Mouse (Mus musculus) embryonic facial prominence, embryonic 10.5 days (tissue): ENCODE measurements at regions not wholly inside any gene's neighbourhood (a gene's known extent, or its start where the extent isn't known, plus 50 kb on each side); places are given as distances from the start of the nearest gene placed in this dataset.
"Not testable (repeated sequence)": the region's sequence is repeated elsewhere in the genome, so short reads cannot be mapped to it uniquely, and the experiment has no call there.

Source experiments
- DNase-seq: peaks from one replicate; pipeline ENCODE4 v3.0.0-alpha.2; 2017; ENCODE audit warnings: low spot score
- H3K27ac ChIP-seq: fragments of 300-500 bp; sonication (generic); replicated peaks from 2 replicates; pipeline ENCODE4 v1.5.1; 2016; ENCODE audit warnings: mild to moderate bottlenecking
- H3K27me3 ChIP-seq: fragments of 300-500 bp; sonication (generic); replicated peaks from 2 replicates; pipeline ENCODE4 v1.6.1; 2016; ENCODE audit warnings: low read depth, mild to moderate bottlenecking; ENCODE audit not compliant: poor library complexity, severe bottlenecking
- H3K36me3 ChIP-seq: fragments of 300-500 bp; sonication (generic); replicated peaks from 2 replicates; pipeline ENCODE4 v1.6.1; 2016; ENCODE audit warnings: mild to moderate bottlenecking, moderate library complexity
- H3K4me1 ChIP-seq: fragments of 300-500 bp; sonication (generic); 2 replicates; pipeline ENCODE4 v1.6.1; 2016
- H3K4me3 ChIP-seq: fragments of 300-500 bp; sonication (generic); 2 replicates; pipeline ENCODE4 v1.5.1; 2016; ENCODE audit warnings: mild to moderate bottlenecking, moderate library complexity
- H3K9me3 ChIP-seq: fragments of 300-500 bp; sonication (generic); 2 replicates; pipeline ENCODE4 v1.6.1; 2016; ENCODE audit warnings: mild to moderate bottlenecking
- WGBS: fragments of 180-500 bp; shearing (Covaris S2); methylation state at CpG from one replicate; pipeline ENCODE4 v1.1.7; 2016; 5-methylcytosine and 5-hydroxymethylcytosine counted together

DNA sequence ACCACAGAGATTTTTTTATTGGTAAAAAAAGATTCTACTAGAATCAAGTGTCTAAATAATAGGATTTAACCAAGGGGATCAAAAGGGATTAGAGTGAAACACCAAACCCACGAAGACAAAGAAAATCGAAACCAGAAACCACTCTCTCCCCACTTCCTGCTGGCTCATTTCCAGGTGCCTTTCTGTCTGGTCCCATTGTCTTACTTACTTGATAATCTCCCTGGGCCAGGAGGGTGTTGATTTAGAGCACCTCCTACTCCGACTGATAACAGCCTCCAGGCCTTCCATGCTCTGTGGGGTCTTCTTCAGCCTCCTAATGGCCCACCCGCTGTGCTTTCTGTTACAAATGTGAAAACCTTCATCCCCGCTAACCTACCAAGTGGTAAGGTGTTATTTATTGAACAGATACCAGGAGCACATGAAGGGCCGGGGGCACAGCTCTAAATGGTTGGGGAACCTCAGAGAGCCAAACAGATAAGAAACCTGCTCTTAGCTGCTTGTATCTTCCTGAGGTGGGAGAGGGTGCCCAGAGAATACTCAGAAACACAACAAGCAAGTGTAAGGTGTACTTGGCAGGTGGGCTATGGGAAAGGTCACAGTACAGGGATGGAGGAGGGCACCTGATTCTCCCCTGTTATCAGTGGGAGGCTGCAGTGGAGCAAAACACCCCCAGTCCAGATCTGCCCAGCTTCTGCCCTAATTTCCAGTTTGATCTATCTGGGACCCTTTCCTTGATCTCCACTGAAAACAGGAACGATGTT lies 72.6 kb upstream of the Cpsf6 start:
- Histone ChIP-seq H3K27me3 (no peaks in the 10 kb centered on the region; the same call in 1 of the 2 replicates), H3K4me3 (no peak overlapping the region), H3K4me1 (peaks cover 12% of the 10 kb centered on the region; the same call in 1 of the 2 replicates), H3K27ac (no peak overlapping the region), H3K9me3 (no peaks in the 10 kb centered on the region), H3K36me3 (no peaks in the 10 kb centered on the region)
- WGBS: 38% methylated on average over 7 of the region's 7 CpGs
- DNase-seq: no peak

GRCm38 (mm10) chr10:117451396-117452185 lies 71.8 kb upstream of the Cpsf6 start:
- peaks cover 5% of the 10 kb centered on the region; the same call in 1 of the 2 replicates for H3K4me1 ChIP-seq
- no peak overlapping the region for H3K4me3 ChIP-seq
- H3K27me3 ChIP-seq: no peaks in the 10 kb centered on the region; the same call in 1 of the 2 replicates
- no peaks in the 10 kb centered on the region for H3K9me3 ChIP-seq
- no peak for DNase-seq
- WGBS: 92% methylated on average over 9 of the region's 9 CpGs
- H3K36me3 ChIP-seq: no peaks in the 10 kb centered on the region
- no peak overlapping the region for H3K27ac ChIP-seq

DNA sequence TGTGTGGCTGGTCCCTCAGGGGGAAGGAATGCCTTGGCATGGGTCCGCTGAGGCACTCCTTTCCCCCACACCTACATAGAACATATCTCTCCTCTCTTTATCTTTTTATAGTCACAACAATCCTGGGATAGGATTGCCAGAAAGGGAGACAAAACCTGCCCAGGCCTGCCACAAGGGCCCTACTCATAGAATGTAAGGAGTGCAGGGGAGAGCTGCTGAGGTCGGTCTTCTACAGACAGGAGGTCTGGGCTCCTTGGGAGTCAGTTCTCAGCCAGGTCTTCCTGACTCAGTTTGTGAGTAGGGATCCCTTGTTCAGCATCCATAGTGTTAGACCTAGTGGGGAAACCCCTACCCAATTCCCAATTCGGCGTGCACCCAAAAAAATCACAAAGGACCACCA lies 70.8 kb upstream of the Cpsf6 start:
- DNase-seq: no peak
- H3K4me3 ChIP-seq: no peak overlapping the region
- H3K36me3 ChIP-seq: no peaks in the 10 kb centered on the region
- no peak overlapping the region for H3K27ac ChIP-seq
- H3K9me3 ChIP-seq: no peaks in the 10 kb centered on the region
- no peaks in the 10 kb centered on the region for H3K4me1 ChIP-seq
- WGBS: 94% methylated on average over 4 of the region's 4 CpGs
- no peaks in the 10 kb centered on the region; the same call in 1 of the 2 replicates for H3K27me3 ChIP-seq

DNA sequence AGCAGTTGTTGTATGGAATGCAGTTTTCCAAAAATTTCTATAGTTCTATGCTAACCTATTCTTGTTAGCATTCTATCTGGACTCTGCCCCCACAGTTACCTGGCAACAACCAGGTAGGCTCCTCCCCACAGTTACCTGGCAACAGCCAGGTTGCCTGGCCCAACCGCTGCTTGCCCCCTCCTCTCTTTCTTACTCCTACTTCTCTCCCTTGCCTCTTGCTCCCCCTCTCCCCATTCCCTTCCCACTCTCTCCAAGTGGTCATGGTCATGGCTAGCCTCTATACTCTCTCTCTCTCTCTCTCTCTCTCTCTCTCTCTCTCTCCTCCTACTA lies 70.4 kb upstream of the Cpsf6 start:
- H3K9me3 ChIP-seq: no peaks in the 10 kb centered on the region
- H3K27me3 ChIP-seq: no peaks in the 10 kb centered on the region; the same call in 1 of the 2 replicates
- H3K4me1 ChIP-seq: peaks cover 1% of the 10 kb centered on the region
- no peak overlapping the region for H3K27ac ChIP-seq
- 91% methylated on average over 1 of the region's 1 CpGs for WGBS
- no peaks in the 10 kb centered on the region for H3K36me3 ChIP-seq
- no peak overlapping the region for H3K4me3 ChIP-seq
- no peak for DNase-seq

GRCm38 (mm10) chr10:117449416-117450239 lies 69.8 kb upstream of the Cpsf6 start:
- Histone ChIP-seq H3K4me3 (no peak overlapping the region), H3K36me3 (no peaks in the 10 kb centered on the region), H3K27ac (no peak overlapping the region), H3K27me3 (no peaks in the 10 kb centered on the region; the same call in 1 of the 2 replicates), H3K9me3 (no peaks in the 10 kb centered on the region), H3K4me1 (peaks cover 6% of the 10 kb centered on the region)
- no peak for DNase-seq
- 92% methylated on average over 3 of the region's 3 CpGs for WGBS

DNA sequence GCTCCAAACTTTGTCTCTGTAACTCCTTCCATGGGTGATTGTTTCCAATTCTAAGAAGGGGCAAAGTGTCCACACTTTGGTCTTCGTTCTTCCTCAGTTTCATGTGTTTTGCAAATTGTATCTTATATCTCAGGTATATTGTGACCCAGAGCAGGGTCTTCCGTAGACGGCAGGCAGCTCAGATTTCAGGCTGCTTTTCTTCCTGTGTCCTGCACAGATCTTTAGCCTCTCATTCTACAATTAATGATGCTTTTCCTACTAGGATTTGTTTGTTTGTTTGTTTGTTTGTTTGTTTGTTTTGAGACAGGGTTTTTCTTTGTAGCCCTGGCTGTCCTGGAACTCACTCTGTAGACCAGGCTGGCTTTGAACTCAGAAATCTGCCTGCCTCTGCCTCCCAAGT lies 69.0 kb upstream of the Cpsf6 start:
- not testable (repeated sequence) for H3K4me3 ChIP-seq, DNase-seq, H3K27ac ChIP-seq, H3K36me3 ChIP-seq, H3K27me3 ChIP-seq, H3K4me1 ChIP-seq, H3K9me3 ChIP-seq
- 85% methylated on average over 3 of the region's 3 CpGs for WGBS

- Histone ChIP-seq H3K27me3 (no peaks in the 10 kb centered on the region), H3K4me3 (no peak overlapping the region), H3K36me3 (no peaks in the 10 kb centered on the region), H3K4me1 (peaks cover 6% of the 10 kb centered on the region), H3K9me3 (peaks cover 4% of the 10 kb centered on the region; the same call in 1 of the 2 replicates), H3K27ac (no peak overlapping the region)
- DNase-seq: no peak
- WGBS: 94% methylated on average over 8 of the region's 8 CpGs
These were observed 67.8 kb upstream of the Cpsf6 start for GRCm38 (mm10) chr10:117447626-117448025.

DNA sequence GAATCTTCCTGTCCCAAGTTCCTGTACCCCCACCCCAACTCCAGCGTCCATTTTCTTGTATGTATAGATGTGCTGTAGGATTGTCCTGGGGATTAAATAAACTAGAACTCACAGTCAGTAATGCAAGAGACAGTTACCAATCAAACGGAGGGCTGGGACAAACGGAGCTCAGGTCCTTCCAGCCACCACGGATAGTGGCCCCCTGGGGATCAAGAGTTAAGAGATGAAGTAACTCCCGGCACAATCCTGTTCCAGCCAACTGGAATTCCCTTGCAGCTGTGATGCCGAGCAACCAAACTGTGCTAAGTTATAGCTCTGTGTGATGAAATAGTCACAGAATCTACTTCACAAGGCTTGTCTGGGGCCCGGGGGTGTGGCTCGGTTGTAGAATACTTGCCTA lies 67.4 kb upstream of the Cpsf6 start:
- peaks cover 6% of the 10 kb centered on the region for H3K4me1 ChIP-seq
- DNase-seq: no peak
- H3K36me3 ChIP-seq: no peaks in the 10 kb centered on the region
- H3K4me3 ChIP-seq: no peak overlapping the region
- H3K27ac ChIP-seq: no peak overlapping the region
- WGBS: 78% methylated on average over 8 of the region's 8 CpGs
- H3K27me3 ChIP-seq: no peaks in the 10 kb centered on the region
- H3K9me3 ChIP-seq: peaks cover 4% of the 10 kb centered on the region; the same call in 1 of the 2 replicates

- 91% methylated on average over 7 of the region's 7 CpGs for WGBS
- Histone ChIP-seq H3K27ac (no peak overlapping the region), H3K36me3 (no peaks in the 10 kb centered on the region), H3K27me3 (no peaks in the 10 kb centered on the region), H3K4me3 (no peak overlapping the region), H3K9me3 (peaks cover 4% of the 10 kb centered on the region; the same call in 1 of the 2 replicates), H3K4me1 (peaks cover 6% of the 10 kb centered on the region)
- no peak for DNase-seq
These were observed 67.0 kb upstream of the Cpsf6 start for GRCm38 (mm10) chr10:117446776-117447175.

DNA sequence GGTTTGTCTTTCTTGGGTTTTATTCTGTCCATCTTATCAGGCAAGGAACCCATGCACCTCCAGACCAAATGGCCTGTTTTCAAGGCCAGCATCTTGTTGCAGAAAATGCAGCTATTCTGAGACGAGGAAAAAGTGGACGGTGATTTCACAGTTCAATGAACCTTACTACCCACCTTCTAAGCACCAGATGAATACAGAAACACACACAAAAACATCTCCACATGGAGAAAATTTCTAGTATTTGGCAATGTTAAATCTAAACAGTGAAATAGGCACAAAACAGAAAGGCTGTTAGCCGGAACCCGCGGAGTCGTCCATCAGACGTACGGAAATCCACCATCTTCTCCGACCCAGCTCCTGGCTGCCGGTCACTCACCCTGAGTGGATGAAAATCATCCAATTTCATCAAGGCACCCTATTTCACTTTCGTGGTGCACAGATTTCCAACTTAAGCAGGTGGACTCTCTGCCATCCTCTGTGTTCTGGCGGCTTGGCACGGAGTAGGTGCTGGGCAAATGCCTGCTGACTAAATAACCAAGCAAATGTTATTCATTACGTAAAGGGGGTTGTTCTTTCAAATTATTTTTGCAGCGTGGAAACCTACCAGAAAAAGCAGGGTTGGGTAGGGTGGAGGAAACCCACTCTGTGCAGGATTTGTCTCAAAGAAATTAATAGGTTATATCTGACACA lies 66.1 kb upstream of the Cpsf6 start:
- H3K9me3 ChIP-seq: peaks cover 4% of the 10 kb centered on the region; the same call in 1 of the 2 replicates
- WGBS: 93% methylated on average over 15 of the region's 15 CpGs
- no peak for DNase-seq

GRCm38 (mm10) chr10:117445181-117445790 lies 65.5 kb upstream of the Cpsf6 start:
- Histone ChIP-seq H3K4me1 (peaks cover 13% of the 10 kb centered on the region), H3K27ac (no peak overlapping the region), H3K9me3 (peaks cover 4% of the 10 kb centered on the region; the same call in 1 of the 2 replicates), H3K4me3 (no peak overlapping the region), H3K36me3 (no peaks in the 10 kb centered on the region), H3K27me3 (no peaks in the 10 kb centered on the region)
- WGBS: 49% methylated on average over 6 of the region's 6 CpGs
- no peak for DNase-seq

More for the DNA sequence above, 66.1 kb upstream of the Cpsf6 start:
- Histone ChIP-seq H3K4me1 (peaks cover 13% of the 10 kb centered on the region), H3K36me3 (no peaks in the 10 kb centered on the region), H3K27ac (no peak overlapping the region), H3K4me3 (no peak overlapping the region), H3K27me3 (no peaks in the 10 kb centered on the region)
